Mouse (Mus musculus): Measurements from ENCODE around the gene Zfp626. TPM values are rescaled to one million over a fixed set of nuclear protein-coding genes. Genes with fewer than 3 reads are reported as not detected.
A peak's percentile ranks its signal among the peaks of the same experiment; 100 is the strongest.

Zfp626 gene
- polyA plus RNA-seq, 1 experiment, result 0.80 TPM

DNA sequence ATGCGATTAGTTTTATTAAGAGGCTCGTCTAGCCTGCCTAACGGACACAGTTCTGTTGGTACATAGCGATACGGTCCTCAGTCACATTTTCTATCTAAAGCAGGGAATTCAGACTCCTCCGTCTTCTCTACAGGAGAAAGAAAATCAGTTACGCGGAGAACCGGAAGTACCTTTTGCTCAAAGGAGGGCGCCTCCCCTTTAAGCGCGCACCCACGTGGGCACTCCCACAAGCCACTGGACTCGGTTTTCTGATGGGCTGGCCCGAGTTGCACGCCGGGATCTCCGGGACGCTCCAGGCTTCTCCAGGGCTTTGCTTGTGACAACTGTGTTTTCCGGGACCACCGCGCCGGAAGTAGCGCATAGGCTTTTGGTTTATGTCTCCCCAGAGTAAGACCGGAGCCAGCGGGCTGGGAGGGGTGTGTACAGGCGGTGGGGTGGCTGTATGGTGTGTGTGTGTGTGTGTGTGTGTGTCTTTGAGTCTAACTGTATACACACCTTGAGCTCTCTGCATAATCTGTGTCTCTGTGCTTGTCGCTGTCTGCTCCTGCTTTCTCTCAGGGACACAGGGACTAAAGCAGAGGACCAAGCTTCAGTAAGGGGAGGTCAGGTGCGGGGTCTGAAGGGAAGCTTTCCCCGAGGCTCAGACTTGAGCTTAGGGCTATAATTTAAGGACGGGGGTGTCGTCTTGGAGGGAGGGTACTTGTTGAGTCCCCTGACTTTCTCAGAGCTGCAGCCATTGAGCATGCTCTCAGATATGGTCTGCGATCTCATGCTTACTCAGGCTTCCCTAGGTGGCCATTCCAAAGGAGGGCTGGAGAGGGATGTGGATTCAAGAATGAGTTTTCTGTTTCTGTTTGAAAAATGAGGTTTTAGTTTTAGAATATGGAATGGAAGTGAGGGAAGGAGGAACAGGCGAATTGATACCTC is 31.6 kb downstream of the Zfp626 start, which contains the start of gene Zfp59:
TSS of gene Zfp59 (plus strand) at position 285 of the 927 bp plus-strand sequence.
- Histone ChIP-seq H3K27me3 (ENCODE audit: control insufficient read depth, insufficient read depth, insufficient read length) (no peaks in the 10 kb centered on the region), H3K4me2 (ENCODE audit: low read depth) (peak within 1 kb of the TSS; percentile 92), H3K79me2 (ENCODE audit: control insufficient read depth, insufficient read depth) (no peaks in the 10 kb centered on the region), H3K36me3 (ENCODE audit: control insufficient read depth, insufficient read depth) (no peaks in the 10 kb centered on the region), H3K4me3 (peak within 1 kb of the TSS; percentile 62), H3ac (ENCODE audit: control insufficient read depth, insufficient read length) (peak within 1 kb of the TSS; percentile 64)
- TF ChIP-seq POLR2A (IDR thresholded peaks at IDR 0.05; ENCODE audit: insufficient read length, low read depth), result peak; percentile 49
- peak; percentile 89 for TF ChIP-seq USF1 (IDR thresholded peaks at IDR 0.05; ENCODE audit: low read depth)
- TF ChIP-seq MAX (IDR thresholded peaks at IDR 0.05; ENCODE audit: low read depth), result no peak

DNA sequence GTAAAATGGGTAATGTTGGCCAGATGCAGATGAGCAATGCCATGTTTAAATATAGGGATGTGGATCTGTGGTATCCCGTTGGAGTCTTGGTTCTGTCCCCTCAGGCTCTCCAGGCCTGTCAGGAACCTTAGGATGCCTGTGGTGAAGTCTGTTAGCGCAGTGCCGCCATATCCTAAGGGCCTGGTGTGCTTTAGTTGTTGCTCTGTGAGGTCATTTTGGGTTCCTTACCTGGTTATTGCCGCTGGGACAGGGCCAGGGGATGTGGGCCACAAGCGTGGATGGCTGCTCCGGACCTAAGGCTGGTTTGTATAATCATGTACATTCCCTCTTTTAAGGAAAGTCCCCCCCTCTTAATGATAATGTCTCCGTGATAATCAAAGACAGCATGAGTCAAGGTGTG is 32.6 kb downstream of the Zfp626 start:
- peak overlapping the region; percentile 64 for H3K4me2 ChIP-seq (ENCODE audit: low read depth)
- no peaks in the 10 kb centered on the region for H3K27me3 ChIP-seq (ENCODE audit: control insufficient read depth, insufficient read depth, insufficient read length)
- peak overlapping the region; percentile 62 for H3K4me3 ChIP-seq
- no peaks in the 10 kb centered on the region for H3K36me3 ChIP-seq (ENCODE audit: control insufficient read depth, insufficient read depth)
- H3K79me2 ChIP-seq (ENCODE audit: control insufficient read depth, insufficient read depth), result no peaks in the 10 kb centered on the region
- no peak overlapping the region for H3ac ChIP-seq (ENCODE audit: control insufficient read depth, insufficient read length)
- TF ChIP-seq MYOG (IDR thresholded peaks at IDR 0.05; ENCODE audit: control insufficient read depth in 1 of 3, insufficient read depth in 1 of 3, insufficient read length in 2 of 3, low read depth in 2 of 3), result no peak
- TF ChIP-seq SRF (IDR thresholded peaks at IDR 0.05; ENCODE audit: control insufficient read depth, insufficient read length, low read depth), result no peak
- no peak for TF ChIP-seq REST (IDR thresholded peaks at IDR 0.05; ENCODE audit: insufficient read depth, insufficient read length)
- TF ChIP-seq POLR2AphosphoS2 (IDR thresholded peaks at IDR 0.05; ENCODE audit: insufficient read length, low read depth), result no peak
- no peak for TF ChIP-seq CEBPB (IDR thresholded peaks at IDR 0.05; ENCODE audit: insufficient read depth, poor library complexity, severe bottlenecking)
- no peak for TF ChIP-seq POLR2A (IDR thresholded peaks at IDR 0.05; ENCODE audit: insufficient read length, low read depth)
- TF ChIP-seq MYOD1 (IDR thresholded peaks at IDR 0.05; ENCODE audit: control insufficient read depth in 1 of 3, insufficient read length in 2 of 3, low read depth in 2 of 3), result no peak
- no peak for TF ChIP-seq TCF3 (IDR thresholded peaks at IDR 0.05; ENCODE audit: insufficient read length, low read depth)
- TF ChIP-seq E2F4 (IDR thresholded peaks at IDR 0.05; ENCODE audit: insufficient read depth), result no peak
- TF ChIP-seq USF1 (IDR thresholded peaks at IDR 0.05; ENCODE audit: low read depth), result no peak
- TF ChIP-seq MAX (IDR thresholded peaks at IDR 0.05; ENCODE audit: low read depth), result no peak
- no peak for TF ChIP-seq TCF12 (IDR thresholded peaks at IDR 0.05; ENCODE audit: insufficient read depth, poor library complexity, severe bottlenecking)

DNA sequence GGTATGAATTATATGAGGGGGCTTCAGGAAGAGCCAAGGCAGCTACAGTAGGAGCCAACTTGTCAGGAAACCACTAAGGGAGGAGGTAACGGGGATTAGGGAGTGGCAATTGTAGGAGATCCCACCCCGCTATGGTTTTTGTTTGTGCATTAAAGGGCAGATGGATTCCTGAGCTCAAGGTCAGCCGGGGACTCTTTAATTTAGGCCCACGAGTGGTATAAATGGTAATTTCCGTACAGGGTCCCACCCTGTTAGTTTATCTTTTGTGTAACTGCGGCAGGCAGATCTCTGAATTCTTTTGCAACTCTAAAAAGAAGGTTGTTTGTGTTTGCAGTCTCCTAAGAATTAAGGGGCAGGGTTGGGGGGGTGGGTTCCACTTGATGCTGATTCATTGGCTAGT is 33.1 kb downstream of the Zfp626 start:
- H3K27me3 ChIP-seq (ENCODE audit: control insufficient read depth, insufficient read depth, insufficient read length), result no peaks in the 10 kb centered on the region
- no peaks in the 10 kb centered on the region for H3K36me3 ChIP-seq (ENCODE audit: control insufficient read depth, insufficient read depth)
- H3ac ChIP-seq (ENCODE audit: control insufficient read depth, insufficient read length), result no peak overlapping the region
- no peaks in the 10 kb centered on the region for H3K79me2 ChIP-seq (ENCODE audit: control insufficient read depth, insufficient read depth)
- H3K4me2 ChIP-seq (ENCODE audit: low read depth), result no peak overlapping the region
- TF ChIP-seq SRF (IDR thresholded peaks at IDR 0.05; ENCODE audit: control insufficient read depth, insufficient read length, low read depth) (no peak), REST (IDR thresholded peaks at IDR 0.05; ENCODE audit: insufficient read depth, insufficient read length) (no peak), MYOD1 (IDR thresholded peaks at IDR 0.05; ENCODE audit: control insufficient read depth in 1 of 3, insufficient read length in 2 of 3, low read depth in 2 of 3) (no peak), USF1 (IDR thresholded peaks at IDR 0.05; ENCODE audit: low read depth) (no peak), TCF3 (IDR thresholded peaks at IDR 0.05; ENCODE audit: insufficient read length, low read depth) (no peak), MAX (IDR thresholded peaks at IDR 0.05; ENCODE audit: low read depth) (no peak), POLR2AphosphoS2 (IDR thresholded peaks at IDR 0.05; ENCODE audit: insufficient read length, low read depth) (no peak)
- no peak overlapping the region for H3K4me3 ChIP-seq

DNA sequence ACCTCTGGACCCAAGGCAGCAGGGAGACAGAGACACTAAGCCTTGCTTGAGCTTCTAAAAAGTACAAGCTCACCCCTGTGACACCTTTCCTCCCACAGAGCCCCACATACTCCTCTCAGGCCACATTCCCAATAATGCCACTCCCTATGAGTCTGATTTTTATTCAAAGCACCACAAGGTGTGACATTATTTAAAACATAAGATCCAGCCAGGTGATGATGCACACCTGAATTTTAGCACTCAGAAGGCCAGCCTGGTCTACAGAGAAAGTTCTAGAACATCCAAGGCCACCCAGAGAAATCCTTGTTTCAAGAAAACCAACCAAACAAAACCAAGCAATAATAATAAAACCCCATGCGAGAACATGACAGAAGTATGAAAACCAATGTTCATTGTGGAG is 50.2 kb downstream of the Zfp626 start, which contains the start of gene Zfp607a:
TSS of gene Zfp607a (plus strand) at position 301 of the 400 bp plus-strand sequence.
- no peak within 1 kb of the TSS for H3ac ChIP-seq (ENCODE audit: control insufficient read depth, insufficient read length)
- no peak within 1 kb of the TSS for H3K4me2 ChIP-seq (ENCODE audit: low read depth)
- H3K79me2 ChIP-seq (ENCODE audit: control insufficient read depth, insufficient read depth), result no peaks in the 10 kb centered on the region
- peaks cover 4% of the 10 kb centered on the region for H3K36me3 ChIP-seq (ENCODE audit: control insufficient read depth, insufficient read depth)
- TF ChIP-seq MYOG (IDR thresholded peaks at IDR 0.05; ENCODE audit: control insufficient read depth in 1 of 3, insufficient read depth in 1 of 3, insufficient read length in 2 of 3, low read depth in 2 of 3) (no peak), CEBPB (IDR thresholded peaks at IDR 0.05; ENCODE audit: insufficient read depth, poor library complexity, severe bottlenecking) (no peak), MYOD1 (IDR thresholded peaks at IDR 0.05; ENCODE audit: control insufficient read depth in 1 of 3, insufficient read length in 2 of 3, low read depth in 2 of 3) (no peak), TCF12 (IDR thresholded peaks at IDR 0.05; ENCODE audit: insufficient read depth, poor library complexity, severe bottlenecking) (no peak), POLR2A (IDR thresholded peaks at IDR 0.05; ENCODE audit: insufficient read length, low read depth) (no peak), TCF3 (IDR thresholded peaks at IDR 0.05; ENCODE audit: insufficient read length, low read depth) (no peak)
- no peaks in the 10 kb centered on the region for H3K27me3 ChIP-seq (ENCODE audit: control insufficient read depth, insufficient read depth, insufficient read length)
- no peak within 1 kb of the TSS for H3K4me3 ChIP-seq

Measured in myocyte (in vitro differentiated cells).